Comparison of ENCODE assay signal across 9 mouse cellular contexts in the genomic region with DNA sequence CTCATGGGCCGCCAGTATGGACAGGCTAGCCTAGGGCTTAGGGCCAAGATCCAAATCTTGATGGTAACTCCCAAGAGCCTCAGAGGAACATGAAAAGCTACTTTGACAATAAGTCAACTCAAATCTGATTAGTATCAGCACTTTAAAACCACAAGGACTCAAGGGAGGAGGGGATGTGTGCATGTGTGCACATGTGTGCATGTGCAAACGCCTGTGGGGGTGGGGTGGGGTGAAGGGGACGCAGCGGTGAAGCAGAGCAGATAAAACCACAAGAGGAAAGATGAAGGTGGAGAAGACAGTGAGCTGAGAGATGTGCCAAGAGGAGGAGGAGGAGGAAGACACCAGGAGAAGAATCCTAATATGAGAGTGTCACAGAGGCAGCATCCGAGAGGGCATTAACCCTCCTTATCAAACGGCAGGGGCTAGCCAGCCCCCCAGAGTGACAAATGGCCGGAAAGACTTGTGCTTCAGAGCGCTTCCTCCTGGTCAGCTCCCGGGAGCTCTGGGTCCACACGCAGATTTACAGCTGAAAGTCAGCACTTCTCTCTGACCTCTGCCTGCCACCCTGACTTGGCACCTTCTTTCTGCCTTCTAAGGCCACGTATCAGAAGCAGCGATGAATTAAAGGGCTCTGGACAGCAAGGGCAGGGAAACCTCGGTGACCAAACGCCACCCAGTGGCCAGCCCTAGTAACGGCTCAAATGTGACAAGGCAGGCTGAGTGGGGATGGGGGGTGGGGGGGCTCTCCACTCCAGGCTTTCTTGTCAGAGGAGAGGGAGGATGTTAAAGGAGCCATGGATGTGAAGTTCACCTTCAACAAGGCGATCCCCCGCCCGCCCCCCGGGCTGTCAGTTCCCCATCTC. TPM values are rescaled to one million over a fixed set of nuclear protein-coding genes. Genes with fewer than 3 reads are reported as not detected.
DNase-seq lines count a peak whose midpoint lies in the region; ATAC-seq and TF ChIP-seq lines count a peak whose summit lies in the region.
"Had no signal": no experiment of that assay in that cellular context is flagged by ENCODE, and none has a peak within 500 bp of the region (broad histone marks: within the 10 kb centered on the region; RNA-seq: fewer than 3 reads in every experiment).

No protein-coding gene starts in this region.

- TF ChIP-seq POLR2A in MEL (IDR thresholded peaks at IDR 0.05; ENCODE audit: control insufficient read depth in 1 of 2, insufficient read depth in 1 of 2, low read depth in 1 of 2, low read length in 2 of 2, poor library complexity in 1 of 2), result no peak
- TF ChIP-seq POLR2A in thymus, adult 2 months (IDR thresholded peaks at IDR 0.05; ENCODE audit: control insufficient read depth, extremely low read depth, insufficient read depth, low read length, poor library complexity), result no peak

- TF ChIP-seq CTCF in MEL (IDR thresholded peaks at IDR 0.05 in 2 of 3, conservative IDR thresholded peaks at IDR 0.05 in 1 of 3; ENCODE audit: control insufficient read depth in 1 of 3, insufficient read depth in 1 of 3, low read depth in 2 of 3, low read length in 3 of 3, poor library complexity in 1 of 3, severe bottlenecking in 1 of 3), result peak; percentile 42 to 73 (median 54); a peak in 5 of 6 replicates
- peak; percentile 81 for TF ChIP-seq CTCF in thymus, adult 2 months (IDR thresholded peaks at IDR 0.05; ENCODE audit: borderline replicate concordance, control insufficient read depth, extremely low read depth, insufficient read depth, low read length, poor library complexity)

- H3K9ac ChIP-seq in MEL (ENCODE audit: control insufficient read depth, low read depth, low read length, poor library complexity, severe bottlenecking), result no peak overlapping the region
- H3K9ac ChIP-seq in liver, embryonic 13.5 days, result no peak overlapping the region
- no peak overlapping the region for H3K9ac ChIP-seq in neural tube, embryonic 12.5 days

- DNase-seq in 3134 (ENCODE audit: extremely low read depth, insufficient read length, low spot score) (peak; percentile 40), MEL (ENCODE audit: low read depth, low spot score) (peak; percentile 46)
- DNase-seq in heart, adult 9 months (ENCODE audit: low spot score in 2 of 2), result peak; percentile 24 to 26
- peak; percentile 66 for DNase-seq in kidney, adult 18-20 months
- no peak for DNase-seq in liver, embryonic 13.5 days
- peak; percentile 41 for DNase-seq in thymus, adult 2 months

- H3K79me2 ChIP-seq in MEL (ENCODE audit: control insufficient read depth, insufficient read depth, low read length, poor library complexity), result no peaks in the 10 kb centered on the region

- H3K4me3 ChIP-seq in MEL (ENCODE audit: control insufficient read depth in 1 of 2, insufficient read depth in 1 of 2, low read depth in 2 of 2, low read length in 2 of 2), result no peak overlapping the region
- H3K4me3 ChIP-seq in liver, embryonic 13.5 days (replicated peaks), result no peak overlapping the region
- no peak overlapping the region for H3K4me3 ChIP-seq in neural tube, embryonic 12.5 days
- no peak overlapping the region for H3K4me3 ChIP-seq in thymus, adult 2 months (ENCODE audit: control insufficient read depth, insufficient read depth, low read length)
- H3K4me3 ChIP-seq: megakaryocyte, embryonic 14.5 days had no signal

- peak; percentile 72 for ATAC-seq in common myeloid progenitor, adult 5-6 weeks (replicated peaks; ENCODE audit: low read depth, poor library complexity, severe bottlenecking)
- peak; percentile 38; the same call in 1 of the 2 replicates for ATAC-seq in liver, embryonic 13.5 days (ENCODE audit: low read depth)
- peak; percentile 41; the same call in 1 of the 2 replicates for ATAC-seq in neural tube, embryonic 12.5 days (ENCODE audit: low FRiP score, low read depth)

- peaks cover 0 to 8% of the 10 kb centered on the region in 2 experiments; a peak in 2 of 4 replicates for H3K36me3 ChIP-seq in MEL (ENCODE audit: control insufficient read depth in 1 of 2, insufficient read depth in 2 of 2, low read length in 2 of 2)
- peaks cover 76% of the 10 kb centered on the region for H3K36me3 ChIP-seq in liver, embryonic 13.5 days
- H3K36me3 ChIP-seq in neural tube, embryonic 12.5 days, result peaks cover 40% of the 10 kb centered on the region
- H3K36me3 ChIP-seq in thymus, adult 2 months (ENCODE audit: control insufficient read depth, insufficient read depth, low read length), result no peaks in the 10 kb centered on the region

- H3K27ac ChIP-seq in MEL (ENCODE audit: control insufficient read depth, low read depth, low read length), result no peak overlapping the region
- H3K27ac ChIP-seq in liver, embryonic 13.5 days, result no peak overlapping the region
- H3K27ac ChIP-seq in neural tube, embryonic 12.5 days, result no peak overlapping the region
- no peak overlapping the region for H3K27ac ChIP-seq in thymus, adult 2 months (ENCODE audit: control insufficient read depth, insufficient read depth, low read length)

- peak overlapping the region; percentile 24; the same call in 1 of the 2 replicates for H3K4me2 ChIP-seq in liver, embryonic 13.5 days
- no peak overlapping the region for H3K4me2 ChIP-seq in neural tube, embryonic 12.5 days (replicated peaks)

- peaks cover 0 to 11% of the 10 kb centered on the region in 2 experiments; a peak in 2 of 4 replicates for H3K4me1 ChIP-seq in MEL (ENCODE audit: control insufficient read depth in 1 of 2, insufficient read depth in 2 of 2, low read length in 2 of 2)
- H3K4me1 ChIP-seq in liver, embryonic 13.5 days (replicated peaks), result peaks cover 18% of the 10 kb centered on the region
- H3K4me1 ChIP-seq in neural tube, embryonic 12.5 days, result peaks cover 4% of the 10 kb centered on the region; the same call in 1 of the 2 replicates
- H3K4me1 ChIP-seq in thymus, adult 2 months (replicated peaks; ENCODE audit: control insufficient read depth, insufficient read depth, low read length), result peaks cover 38% of the 10 kb centered on the region

- peak; percentile 29 for TF ChIP-seq RAD21 in MEL (IDR thresholded peaks at IDR 0.05; ENCODE audit: low read depth, low read length)

- TF ChIP-seq EP300 in MEL (IDR thresholded peaks at IDR 0.05; ENCODE audit: low read depth in 1 of 2, low read length in 2 of 2), result peak in 1 of 2 experiments; percentile 38; a peak in 1 of 4 replicates

- no peaks in the 10 kb centered on the region for H3K9me3 ChIP-seq in MEL (replicated peaks; ENCODE audit: insufficient read depth, low read length)
- no peaks in the 10 kb centered on the region for H3K9me3 ChIP-seq in liver, embryonic 13.5 days (replicated peaks)
- no peaks in the 10 kb centered on the region for H3K9me3 ChIP-seq in neural tube, embryonic 12.5 days
- H3K9me3 ChIP-seq: megakaryocyte, embryonic 14.5 days had no signal

- WGBS in liver, embryonic 13.5 days (ENCODE audit: insufficient replicate concordance), result 27% methylated on average over 19 of the region's 19 CpGs
- 38% methylated on average over 19 of the region's 19 CpGs for WGBS in neural tube, embryonic 12.5 days
- 33% methylated on average over 19 of the region's 19 CpGs for WGBS in thymus, adult 2 months

- H3K27me3 ChIP-seq in MEL (ENCODE audit: control insufficient read depth in 1 of 2, insufficient read depth in 2 of 2, low read length in 2 of 2), result no peaks in the 10 kb centered on the region
- no peaks in the 10 kb centered on the region for H3K27me3 ChIP-seq in liver, embryonic 13.5 days
- peaks cover 21% of the 10 kb centered on the region for H3K27me3 ChIP-seq in neural tube, embryonic 12.5 days (replicated peaks)
- H3K27me3 ChIP-seq in thymus, adult 2 months (ENCODE audit: control insufficient read depth, insufficient read depth, low read length), result no peaks in the 10 kb centered on the region
- H3K27me3 ChIP-seq: megakaryocyte, embryonic 14.5 days had no signal

TF ChIP-seq in MEL, 35 proteins besides CTCF, POLR2A, EP300 and RAD21:
- TF ChIP-seq USF2 (IDR thresholded peaks at IDR 0.05; ENCODE audit: borderline replicate concordance in 1 of 2, insufficient read depth in 1 of 2, low read depth in 1 of 2, low read length in 2 of 2) (no peak), SIN3A (IDR thresholded peaks at IDR 0.05; ENCODE audit: low read length) (peak; percentile 37), GATA1 (IDR thresholded peaks at IDR 0.05; ENCODE audit: low read depth, low read length) (peak; percentile 44), MXI1 (IDR thresholded peaks at IDR 0.05; ENCODE audit: low read depth, low read length) (0 out of 2 replicates have a peak, but pooled peaks have one; percentile 51), BHLHE40 (IDR thresholded peaks at IDR 0.05; ENCODE audit: borderline replicate concordance, low read depth, low read length) (peak; percentile 60; the same call in 1 of the 2 replicates), SMC3 (IDR thresholded peaks at IDR 0.05; ENCODE audit: low read depth, low read length) (peak; percentile 43)

RNA-seq across cellular contexts. Expression of a gene that starts 28.1 kb away (rescaled TPM):
- total RNA-seq in MEL (2012; rRNA removed), result 8.4 TPM in 2 replicates
- polyA plus RNA-seq in MEL (2012; ENCODE audit: insufficient read depth in 1 of 2, insufficient read length in 2 of 2, low read depth in 1 of 2, low replicate concordance in 2 of 2, missing spikeins in 1 of 2), result 10 to 100 TPM in 1 of 2 experiments, not detected in 1; 17.1 TPM
- total RNA-seq in common myeloid progenitor, adult 5-6 weeks (2017), result 21.5 and 23.8 TPM in 2 replicates
- 20.5 and 21.4 TPM in 2 replicates for polyA plus RNA-seq in liver, embryonic 13.5 days (2015; fragmentation: Nextera tagmentation; extraction: Ambion mirVana)
- polyA plus RNA-seq in neural tube, embryonic 12.5 days (2016; fragmentation: Nextera tagmentation; extraction: Ambion mirVana), result 23.1 and 23.5 TPM in 2 replicates
- polyA plus RNA-seq in thymus, adult 2 months (2012; rRNA removed), result 50.1 and 61.1 TPM in 2 replicates

RNA-seq across cellular contexts. Expression of a gene that starts 33.1 kb away (rescaled TPM):
- total RNA-seq in MEL (2012; rRNA removed), result not detected in 2 replicates
- polyA plus RNA-seq in MEL (2012; ENCODE audit: insufficient read depth in 1 of 2, insufficient read length in 2 of 2, low read depth in 1 of 2, low replicate concordance in 2 of 2, missing spikeins in 1 of 2), result not detected
- not detected in 2 replicates for total RNA-seq in common myeloid progenitor, adult 5-6 weeks (2017)
- polyA plus RNA-seq in liver, embryonic 13.5 days (2015; fragmentation: Nextera tagmentation; extraction: Ambion mirVana), result 0.02 TPM in 1 of 2 replicates, not detected in the other
- 12.3 and 22.8 TPM in 2 replicates for polyA plus RNA-seq in neural tube, embryonic 12.5 days (2016; fragmentation: Nextera tagmentation; extraction: Ambion mirVana)
- 0.01 TPM in 1 of 2 replicates, not detected in the other for polyA plus RNA-seq in thymus, adult 2 months (2012; rRNA removed)

Comparison
In these comparisons a context has a peak if more than half of its experiments do, and no peak if none do; other contexts are left out.
1. RNA of a gene that starts 33.1 kb away (polyA plus RNA-seq): 12.3 to 22.8 TPM in neural tube, embryonic 12.5 days; 0.01 TPM in thymus, adult 2 months, not detected in MEL and 0.02 TPM in liver, embryonic 13.5 days; every median in the first group is over 10 times any median in the second.
2. Peak in every context shown above with its lines, with median percentiles within 50 percentile points of each other: ATAC-seq.